Mouse (Mus musculus) megakaryocyte-erythroid progenitor cell, adult 5-6 weeks (primary cell): ENCODE measurements around the gene Kdf1. TPM values are rescaled to one million over a fixed set of nuclear protein-coding genes. Genes with fewer than 3 reads are reported as not detected.

ENCODE experiments used
- total RNA-seq, 2 experiments: library from RNA; stranded (forward) in 1 of 2; stranded (reverse) in 1 of 2; fragments of 200-1000, 215-1000 nt in 1 of 2; fragments of >200 nt in 1 of 2; fragmentation: Nextera tagmentation in 1 of 2; gene quantifications; 2 replicates each; pipeline ENCODE4 v1.2.3; 2014 to 2017

Kdf1 gene
- total RNA-seq, 2 experiments from 2014 or later: not detected

Other genes with a start within 250 kb of the Kdf1 start
- 38.1 and 66.4 TPM in 2 replicates for gene Tmem222, start 241.2 kb upstream of the Kdf1 start, total RNA-seq (2014; fragmentation: Nextera tagmentation)
- gene Tmem222, start 241.2 kb upstream of the Kdf1 start, total RNA-seq (2017): 18.2 and 19.2 TPM in 2 replicates
- gene Wdtc1, start 165.5 kb upstream of the Kdf1 start, total RNA-seq (2014; fragmentation: Nextera tagmentation): 15.3 and 18.6 TPM in 2 replicates
- 7.5 and 8.0 TPM in 2 replicates for gene Wdtc1, start 165.5 kb upstream of the Kdf1 start, total RNA-seq (2017)
- 31.8 and 33.1 TPM in 2 replicates for gene Slc9a1, start 149.3 kb upstream of the Kdf1 start, total RNA-seq (2014; fragmentation: Nextera tagmentation)
- 5.8 and 13.7 TPM in 2 replicates for gene Slc9a1, start 149.3 kb upstream of the Kdf1 start, total RNA-seq (2017)
- gene Tent5b, start 38.8 kb upstream of the Kdf1 start, total RNA-seq (2014; fragmentation: Nextera tagmentation): not detected in 2 replicates
- gene Tent5b, start 38.8 kb upstream of the Kdf1 start, total RNA-seq (2017): 0.28 TPM in 1 of 2 replicates, not detected in the other
- not detected in 2 replicates for gene Trnp1, start 20.4 kb upstream of the Kdf1 start, total RNA-seq (2014; fragmentation: Nextera tagmentation)
- 3.9 TPM in 1 of 2 replicates, not detected in the other for gene Trnp1, start 20.4 kb upstream of the Kdf1 start, total RNA-seq (2017)
- 250 and 258 TPM in 2 replicates for gene Nudc, start 27.0 kb downstream of the Kdf1 start, total RNA-seq (2014; fragmentation: Nextera tagmentation)
- 271 and 301 TPM in 2 replicates for gene Nudc, start 27.0 kb downstream of the Kdf1 start, total RNA-seq (2017)
- gene Nr0b2, start 34.4 kb downstream of the Kdf1 start, total RNA-seq (2014; fragmentation: Nextera tagmentation): not detected in 2 replicates
- gene Nr0b2, start 34.4 kb downstream of the Kdf1 start, total RNA-seq (2017): not detected in 2 replicates
- 1.2 and 6.2 TPM in 2 replicates for gene Gpatch3, start 55.8 kb downstream of the Kdf1 start, total RNA-seq (2014; fragmentation: Nextera tagmentation)
- 16.9 and 29.6 TPM in 2 replicates for gene Gpatch3, start 55.8 kb downstream of the Kdf1 start, total RNA-seq (2017)
- gene Gpn2, start 65.4 kb downstream of the Kdf1 start, total RNA-seq (2014; fragmentation: Nextera tagmentation): 16.0 and 20.9 TPM in 2 replicates
- 19.5 and 29.3 TPM in 2 replicates for gene Gpn2, start 65.4 kb downstream of the Kdf1 start, total RNA-seq (2017)
- 1.7 and 2.7 TPM in 2 replicates for gene Sfn, start 83.2 kb downstream of the Kdf1 start, total RNA-seq (2014; fragmentation: Nextera tagmentation)
- gene Sfn, start 83.2 kb downstream of the Kdf1 start, total RNA-seq (2017): 1.3 and 2.0 TPM in 2 replicates
- gene Zdhhc18, start 131.2 kb downstream of the Kdf1 start, total RNA-seq (2014; fragmentation: Nextera tagmentation): 16.2 and 24.1 TPM in 2 replicates
- 5.0 and 8.1 TPM in 2 replicates for gene Zdhhc18, start 131.2 kb downstream of the Kdf1 start, total RNA-seq (2017)
- 7.0 and 10.1 TPM in 2 replicates for gene Pigv, start 153.7 kb downstream of the Kdf1 start, total RNA-seq (2014; fragmentation: Nextera tagmentation)
- gene Pigv, start 153.7 kb downstream of the Kdf1 start, total RNA-seq (2017): 2.3 and 12.4 TPM in 2 replicates
- gene Arid1a, start 237.8 kb downstream of the Kdf1 start, total RNA-seq (2014; fragmentation: Nextera tagmentation): 127 and 136 TPM in 2 replicates
- gene Arid1a, start 237.8 kb downstream of the Kdf1 start, total RNA-seq (2017): 28.2 and 29.6 TPM in 2 replicates